Comparison of ENCODE assay signal across 8 mouse cellular contexts in genomic region chr9:96350010-96350409, GRCm38 (mm10). TPM values are rescaled to one million over a fixed set of nuclear protein-coding genes. Genes with fewer than 3 reads are reported as not detected.
DNase-seq lines count a peak whose midpoint lies in the region; ATAC-seq and TF ChIP-seq lines count a peak whose summit lies in the region.

No protein-coding gene starts in this region.

- no peak for TF ChIP-seq EP300 in MEL (IDR thresholded peaks at IDR 0.05; ENCODE audit: low read depth in 1 of 2, low read length in 2 of 2)

- TF ChIP-seq RAD21 in MEL (IDR thresholded peaks at IDR 0.05; ENCODE audit: low read depth, low read length), result peak; percentile 62

- H3K4me2 ChIP-seq in intestine, embryonic 14.5 days (ENCODE audit: low read length), result no peak overlapping the region

- no peaks in the 10 kb centered on the region for H3K27me3 ChIP-seq in MEL (ENCODE audit: control insufficient read depth in 1 of 2, insufficient read depth in 2 of 2, low read length in 2 of 2)
- no peaks in the 10 kb centered on the region for H3K27me3 ChIP-seq in intestine, embryonic 14.5 days (replicated peaks; ENCODE audit: control insufficient read depth, insufficient read depth, low read length)
- no peaks in the 10 kb centered on the region for H3K27me3 ChIP-seq in liver, adult 2 months (ENCODE audit: control insufficient read depth, insufficient read depth, low read length)

- no peak overlapping the region for H3K4me3 ChIP-seq in MEL (ENCODE audit: control insufficient read depth in 1 of 2, insufficient read depth in 1 of 2, low read depth in 2 of 2, low read length in 2 of 2)
- no peak overlapping the region for H3K4me3 ChIP-seq in intestine, embryonic 14.5 days (ENCODE audit: low read depth, low read length)
- no peak overlapping the region for H3K4me3 ChIP-seq in liver, adult 2 months (ENCODE audit: insufficient read depth, low read depth, low read length)

- no peaks in the 10 kb centered on the region for H3K9me3 ChIP-seq in MEL (replicated peaks; ENCODE audit: insufficient read depth, low read length)
- no peaks in the 10 kb centered on the region for H3K9me3 ChIP-seq in intestine, embryonic 14.5 days (ENCODE audit: control insufficient read depth, low read length)

- peak; percentile 49 to 77 (median 59) for TF ChIP-seq CTCF in MEL (IDR thresholded peaks at IDR 0.05 in 2 of 3, conservative IDR thresholded peaks at IDR 0.05 in 1 of 3; ENCODE audit: control insufficient read depth in 1 of 3, insufficient read depth in 1 of 3, low read depth in 2 of 3, low read length in 3 of 3, poor library complexity in 1 of 3, severe bottlenecking in 1 of 3)
- TF ChIP-seq CTCF in liver, adult 2 months (IDR thresholded peaks at IDR 0.05; ENCODE audit: low read depth, low read length), result peak; percentile 60

- H3K79me2 ChIP-seq in MEL (ENCODE audit: control insufficient read depth, insufficient read depth, low read length, poor library complexity), result peaks cover 15% of the 10 kb centered on the region
- H3K79me2 ChIP-seq in liver, adult 2 months (ENCODE audit: control insufficient read depth, insufficient read depth, low read length), result peaks cover 14% of the 10 kb centered on the region; the same call in 1 of the 2 replicates

- H3K4me1 ChIP-seq in MEL (ENCODE audit: control insufficient read depth in 1 of 2, insufficient read depth in 2 of 2, low read length in 2 of 2), result peaks cover 5 to 11% of the 10 kb centered on the region in 2 experiments
- peaks cover 6% of the 10 kb centered on the region; the same call in 1 of the 2 replicates for H3K4me1 ChIP-seq in intestine, embryonic 14.5 days (replicated peaks; ENCODE audit: control insufficient read depth, insufficient read depth, low read length)
- H3K4me1 ChIP-seq in liver, adult 2 months (ENCODE audit: control insufficient read depth, insufficient read depth, low read length), result no peaks in the 10 kb centered on the region; the same call in 1 of the 2 replicates

- peaks cover 2 to 19% of the 10 kb centered on the region in 2 experiments; a peak in 3 of 4 replicates for H3K36me3 ChIP-seq in MEL (ENCODE audit: control insufficient read depth in 1 of 2, insufficient read depth in 2 of 2, low read length in 2 of 2)
- peaks cover 1% of the 10 kb centered on the region for H3K36me3 ChIP-seq in intestine, embryonic 14.5 days (ENCODE audit: control insufficient read depth, insufficient read depth, low read length)
- H3K36me3 ChIP-seq in liver, adult 2 months (ENCODE audit: control insufficient read depth, insufficient read depth, low read length), result peaks cover 3% of the 10 kb centered on the region; the same call in 1 of the 2 replicates

- TF ChIP-seq POLR2A in MEL (IDR thresholded peaks at IDR 0.05; ENCODE audit: control insufficient read depth in 1 of 2, insufficient read depth in 1 of 2, low read depth in 1 of 2, low read length in 2 of 2, poor library complexity in 1 of 2), result no peak
- TF ChIP-seq POLR2A in liver, adult 2 months (IDR thresholded peaks at IDR 0.05; ENCODE audit: extremely low read depth, insufficient read depth, low read length), result no peak

- ATAC-seq in intestine, embryonic 14.5 days (replicated peaks; ENCODE audit: low FRiP score, low TSS enrichment, low read depth), result 0 out of 2 replicates have a peak, but pooled peaks have one; percentile 58

- H3K9ac ChIP-seq in MEL (ENCODE audit: control insufficient read depth, low read depth, low read length, poor library complexity, severe bottlenecking), result no peak overlapping the region
- H3K9ac ChIP-seq in intestine, embryonic 14.5 days (ENCODE audit: low read length), result no peak overlapping the region
- no peak overlapping the region for H3K9ac ChIP-seq in liver, adult 2 months (ENCODE audit: low read depth, low read length)

- 31% methylated on average over 4 of the region's 4 CpGs for WGBS in intestine, embryonic 14.5 days
- 49% methylated on average over 4 of the region's 4 CpGs for WGBS in liver, adult 2 months

- DNase-seq in B cell, adult 2 months, result peak; percentile 61 to 65
- DNase-seq in MEL (ENCODE audit: low read depth, low spot score), result peak; percentile 73
- DNase-seq in cerebellum, adult 8-10 months, result peak; percentile 55
- DNase-seq in gastrocnemius, adult 18-20 months (ENCODE audit: low spot score), result peak; percentile 82
- peak; percentile 66 for DNase-seq in intestine, embryonic 14.5 days (ENCODE audit: low spot score)
- peak; percentile 33 for DNase-seq in liver, adult 2 months (ENCODE audit: extremely low read depth, low read depth, low spot score)
- peak; percentile 52 for DNase-seq in ovary, postnatal 14 days (ENCODE audit: low spot score)
- DNase-seq in thymus, postnatal 36 days, result peak; percentile 44 to 49

- no peak overlapping the region for H3K27ac ChIP-seq in MEL (ENCODE audit: control insufficient read depth, low read depth, low read length)
- H3K27ac ChIP-seq in intestine, embryonic 14.5 days (ENCODE audit: low read depth), result no peak overlapping the region
- H3K27ac ChIP-seq in liver, adult 2 months (replicated peaks; ENCODE audit: insufficient read depth, low read depth, low read length), result no peak overlapping the region

TF ChIP-seq in MEL, 35 proteins besides CTCF, POLR2A, EP300 and RAD21:
- TF ChIP-seq ZC3H11A (IDR thresholded peaks at IDR 0.05; ENCODE audit: low read depth, low read length) (peak; percentile 54), ETS1 (IDR thresholded peaks at IDR 0.05; ENCODE audit: low read depth, low read length) (no peak), ZNF384 (IDR thresholded peaks at IDR 0.05; ENCODE audit: low read depth, low read length) (0 out of 2 replicates have a peak, but pooled peaks have one; percentile 21), GATA1 (IDR thresholded peaks at IDR 0.05; ENCODE audit: low read depth, low read length) (no peak), SMC3 (IDR thresholded peaks at IDR 0.05; ENCODE audit: low read depth, low read length) (peak; percentile 64), JUND (IDR thresholded peaks at IDR 0.05; ENCODE audit: low read depth, low read length) (no peak)

RNA-seq across cellular contexts. Expression of gene Atp1b3, which starts 14.2 kb away (rescaled TPM):
- 57.8 TPM in 2 replicates for total RNA-seq in MEL (2012; rRNA removed)
- polyA plus RNA-seq in MEL (2012; ENCODE audit: insufficient read depth in 1 of 2, insufficient read length in 2 of 2, low read depth in 1 of 2, low replicate concordance in 2 of 2, missing spikeins in 1 of 2), result 10 to 100 TPM in 1 of 2 experiments, not detected in 1; 70.6 TPM
- 10 to 100 TPM; 28.9 to 32.8 TPM for total RNA-seq in gastrocnemius, adult 18-20 months (2021)
- 152 and 168 TPM in 2 replicates for polyA plus RNA-seq in intestine, embryonic 14.5 days (2014; fragmentation: Nextera tagmentation; extraction: Ambion mirVana)
- 22.3 and 28.0 TPM in 2 replicates for total RNA-seq in liver, adult 2 months (2014; rRNA removed)
- polyA plus RNA-seq in liver, adult 2 months (2012; rRNA removed), result 13.5 and 14.7 TPM in 2 replicates
